ENCODE assay signal across 21 mouse cellular contexts in genomic region chr19:48548143-48548881, GRCm38 (mm10).
DNase-seq lines count a peak whose midpoint lies in the region; ATAC-seq and TF ChIP-seq lines count a peak whose summit lies in the region.
"Had no signal": no experiment of that assay in that cellular context is flagged by ENCODE, and none has a peak within 500 bp of the region (broad histone marks: within the 10 kb centered on the region; RNA-seq: fewer than 3 reads in every experiment).

No protein-coding gene starts in this region.

- H3K9ac ChIP-seq in hindbrain, embryonic 14.5 days = no peak overlapping the region
- no peak overlapping the region for H3K9ac ChIP-seq in midbrain, postnatal 0 days (replicated peaks; ENCODE audit: low read length, poor library complexity, severe bottlenecking)
- H3K9ac ChIP-seq in forebrain, embryonic 11.5 days (ENCODE audit: low read length) = no peak overlapping the region
- H3K9ac ChIP-seq: embryonic facial prominence, embryonic 15.5 days had no signal

- peaks cover 7% of the 10 kb centered on the region; the same call in 1 of the 2 replicates for H3K4me1 ChIP-seq in hindbrain, embryonic 10.5 days (replicated peaks)
- 0 out of 2 replicates have a peak, but pooled peaks cover 3% of the 10 kb centered on the region for H3K4me1 ChIP-seq in hindbrain, embryonic 14.5 days (replicated peaks; ENCODE audit: control insufficient read depth, insufficient read depth, low read length)
- H3K4me1 ChIP-seq in midbrain, embryonic 10.5 days = peaks cover 8% of the 10 kb centered on the region
- H3K4me1 ChIP-seq in midbrain, postnatal 0 days (ENCODE audit: insufficient read depth, low read length) = no peaks in the 10 kb centered on the region
- H3K4me1 ChIP-seq in forebrain, embryonic 11.5 days (replicated peaks; ENCODE audit: control insufficient read depth, insufficient read depth, low read length) = no peaks in the 10 kb centered on the region
- H3K4me1 ChIP-seq: embryonic facial prominence, embryonic 15.5 days had no signal

- WGBS in hindbrain, embryonic 10.5 days = 25% methylated on average over 9 of the region's 9 CpGs
- WGBS in hindbrain, embryonic 14.5 days = 32% methylated on average over 9 of the region's 9 CpGs
- 15% methylated on average over 9 of the region's 9 CpGs for WGBS in midbrain, embryonic 10.5 days
- WGBS in midbrain, postnatal 0 days = 14% methylated on average over 9 of the region's 9 CpGs
- WGBS in forebrain, embryonic 11.5 days = 10% methylated on average over 9 of the region's 9 CpGs

- DNase-seq in hindbrain, embryonic 10.5 days (ENCODE audit: low spot score) = peak; percentile 6
- no peak for DNase-seq in hindbrain, embryonic 14.5 days (ENCODE audit: low spot score)
- peak; percentile 4 for DNase-seq in embryo, embryonic 9.5 days (ENCODE audit: extremely low spot score)
- peak; percentile 17 for DNase-seq in midbrain, embryonic 10.5 days (ENCODE audit: low spot score)
- peak; percentile 12 for DNase-seq in midbrain, postnatal 0 days (ENCODE audit: low spot score)
- no peak for DNase-seq in right cerebral cortex, postnatal 14 days
- DNase-seq in spleen, adult 12 weeks (ENCODE audit: low spot score) = no peak
- DNase-seq in forebrain, embryonic 11.5 days (ENCODE audit: low spot score) = no peak
- DNase-seq: adrenal gland, postnatal 10 days; heart, postnatal 10 days; kidney, adult 11 months; kidney, postnatal 10 days; layer of hippocampus, postnatal 36 days; left cerebral cortex, postnatal 4 days; liver had no signal

- H3K9me3 ChIP-seq in hindbrain, embryonic 10.5 days = 0 out of 2 replicates have a peak, but pooled peaks cover 9% of the 10 kb centered on the region
- H3K9me3 ChIP-seq in hindbrain, embryonic 14.5 days (ENCODE audit: control insufficient read depth, low read length) = no peaks in the 10 kb centered on the region
- H3K9me3 ChIP-seq in midbrain, embryonic 10.5 days (replicated peaks) = peaks cover 7% of the 10 kb centered on the region; the same call in 1 of the 2 replicates
- H3K9me3 ChIP-seq in midbrain, postnatal 0 days (ENCODE audit: low read length) = no peaks in the 10 kb centered on the region
- H3K9me3 ChIP-seq in forebrain, embryonic 11.5 days (ENCODE audit: control insufficient read depth, low read length) = no peaks in the 10 kb centered on the region; the same call in 1 of the 2 replicates
- H3K9me3 ChIP-seq: embryonic facial prominence, embryonic 15.5 days had no signal

- no peak for ATAC-seq in hindbrain, embryonic 14.5 days (ENCODE audit: low FRiP score)
- no peak for ATAC-seq in midbrain, postnatal 0 days (ENCODE audit: low FRiP score)
- ATAC-seq in forebrain, embryonic 11.5 days (replicated peaks; ENCODE audit: low FRiP score) = no peak
- ATAC-seq: lung, postnatal 0 days had no signal

- no peak overlapping the region for H3K4me3 ChIP-seq in hindbrain, embryonic 10.5 days
- no peak overlapping the region for H3K4me3 ChIP-seq in hindbrain, embryonic 14.5 days (replicated peaks; ENCODE audit: low read length)
- H3K4me3 ChIP-seq in midbrain, embryonic 10.5 days = no peak overlapping the region
- no peak overlapping the region for H3K4me3 ChIP-seq in midbrain, postnatal 0 days (ENCODE audit: low read depth, low read length)
- no peak overlapping the region for H3K4me3 ChIP-seq in forebrain, embryonic 11.5 days (ENCODE audit: low read depth, low read length)
- H3K4me3 ChIP-seq: embryonic facial prominence, embryonic 15.5 days; forebrain, embryonic 10.5 days; layer of hippocampus, adult 2 months had no signal

- H3K4me2 ChIP-seq in hindbrain, embryonic 14.5 days (replicated peaks) = no peak overlapping the region
- no peak overlapping the region for H3K4me2 ChIP-seq in midbrain, postnatal 0 days (ENCODE audit: low read depth, low read length, poor library complexity, severe bottlenecking)
- no peak overlapping the region for H3K4me2 ChIP-seq in forebrain, embryonic 11.5 days (ENCODE audit: low read depth, low read length, severe bottlenecking)
- H3K4me2 ChIP-seq: embryonic facial prominence, embryonic 15.5 days; heart, embryonic 11.5 days had no signal

- H3K27ac ChIP-seq in hindbrain, embryonic 10.5 days = no peak overlapping the region
- H3K27ac ChIP-seq in hindbrain, embryonic 14.5 days = no peak overlapping the region
- 0 out of 2 replicates have a peak overlapping the region, but pooled peaks have one; percentile 20 for H3K27ac ChIP-seq in midbrain, embryonic 10.5 days (replicated peaks)
- no peak overlapping the region for H3K27ac ChIP-seq in midbrain, postnatal 0 days (ENCODE audit: low read depth, low read length)
- no peak overlapping the region for H3K27ac ChIP-seq in forebrain, embryonic 11.5 days (ENCODE audit: low read depth, low read length)
- H3K27ac ChIP-seq: embryonic facial prominence, embryonic 15.5 days; forebrain, embryonic 10.5 days; layer of hippocampus, adult 2 months; stomach, postnatal 0 days had no signal

- TF ChIP-seq CTCF in midbrain, postnatal 0 days (IDR thresholded peaks at IDR 0.05) = no peak

- no peaks in the 10 kb centered on the region for H3K27me3 ChIP-seq in hindbrain, embryonic 10.5 days (ENCODE audit: insufficient read depth, poor library complexity, severe bottlenecking)
- H3K27me3 ChIP-seq in hindbrain, embryonic 14.5 days (ENCODE audit: control insufficient read depth, insufficient read depth, low read length) = no peaks in the 10 kb centered on the region
- H3K27me3 ChIP-seq in midbrain, embryonic 10.5 days (ENCODE audit: low read depth, poor library complexity, severe bottlenecking) = no peaks in the 10 kb centered on the region
- no peaks in the 10 kb centered on the region for H3K27me3 ChIP-seq in midbrain, postnatal 0 days (ENCODE audit: insufficient read depth, low read length)
- H3K27me3 ChIP-seq in forebrain, embryonic 11.5 days (ENCODE audit: control insufficient read depth, insufficient read depth, low read length) = no peaks in the 10 kb centered on the region
- H3K27me3 ChIP-seq: embryonic facial prominence, embryonic 15.5 days had no signal

- no peaks in the 10 kb centered on the region for H3K36me3 ChIP-seq in hindbrain, embryonic 10.5 days
- H3K36me3 ChIP-seq in hindbrain, embryonic 14.5 days (replicated peaks; ENCODE audit: control insufficient read depth, insufficient read depth) = no peaks in the 10 kb centered on the region
- H3K36me3 ChIP-seq in midbrain, embryonic 10.5 days = no peaks in the 10 kb centered on the region
- H3K36me3 ChIP-seq in midbrain, postnatal 0 days (ENCODE audit: insufficient read depth, low read length) = no peaks in the 10 kb centered on the region
- H3K36me3 ChIP-seq in forebrain, embryonic 11.5 days (ENCODE audit: control insufficient read depth, insufficient read depth, low read length) = no peaks in the 10 kb centered on the region
- H3K36me3 ChIP-seq: embryonic facial prominence, embryonic 15.5 days; forebrain, embryonic 10.5 days had no signal

Comparison
In these comparisons a context has a peak if more than half of its experiments do, and no peak if none do; other contexts are left out.
1. DNase-seq: peak in hindbrain, embryonic 10.5 days (single experiment), embryo, embryonic 9.5 days (single experiment), midbrain, embryonic 10.5 days (single experiment) and midbrain, postnatal 0 days (single experiment); none in hindbrain, embryonic 14.5 days (single experiment), right cerebral cortex, postnatal 14 days (single experiment), spleen, adult 12 weeks (single experiment) and forebrain, embryonic 11.5 days (single experiment).